Mouse (Mus musculus): ENCODE results near the gene Emx1. TPM values are rescaled to one million over a fixed set of nuclear protein-coding genes. Genes with fewer than 3 reads are reported as not detected.

The Emx1 gene
- total RNA-seq, 2 experiments from 2014 or later, result not detected

GRCm38 (mm10) chr6:85223498-85224150 is 36.4 kb downstream of the Emx1 start:
- no peak for TF ChIP-seq CTCF (IDR thresholded peaks at IDR 0.05)
- no peak overlapping the region for H3K27ac ChIP-seq
- H3K4me3 ChIP-seq, result no peak overlapping the region
- no peak for DNase-seq
- intact Hi-C loops (cut with DNase I), result no loop called here

- Histone ChIP-seq H3K27ac (no peak overlapping the region), H3K4me3 (no peak overlapping the region)
- intact Hi-C loops (cut with DNase I), result no loop called here
- TF ChIP-seq CTCF (IDR thresholded peaks at IDR 0.05), result no peak
- DNase-seq, result peak; percentile 56
Observed at GRCm38 (mm10) chr6:85224442-85224891, 37.2 kb downstream of the Emx1 start.

GRCm38 (mm10) chr6:85226570-85226969 is 39.3 kb downstream of the Emx1 start:
- H3K27ac ChIP-seq, result no peak overlapping the region
- no peak for TF ChIP-seq CTCF (IDR thresholded peaks at IDR 0.05)
- intact Hi-C loops (cut with DNase I), result no loop called here
- no peak for DNase-seq
- H3K4me3 ChIP-seq, result no peak overlapping the region

- TF ChIP-seq CTCF (IDR thresholded peaks at IDR 0.05), result no peak
- intact Hi-C loops (cut with DNase I), result no loop called here
- no peak overlapping the region for H3K4me3 ChIP-seq
- no peak overlapping the region for H3K27ac ChIP-seq
- DNase-seq, result no peak
Observed at GRCm38 (mm10) chr6:85227520-85227919, 40.3 kb downstream of the Emx1 start.

- Histone ChIP-seq H3K27ac (no peak overlapping the region), H3K4me3 (no peak overlapping the region)
- DNase-seq, result no peak
- intact Hi-C loops (cut with DNase I), result no loop called here
- no peak for TF ChIP-seq CTCF (IDR thresholded peaks at IDR 0.05)
Observed at GRCm38 (mm10) chr6:85230762-85231161, 43.5 kb downstream of the Emx1 start.

- Histone ChIP-seq H3K27ac (no peak overlapping the region), H3K4me3 (no peak overlapping the region)
- DNase-seq, result no peak
- no peak for TF ChIP-seq CTCF (IDR thresholded peaks at IDR 0.05)
- intact Hi-C loops (cut with DNase I), result no loop called here
Observed at GRCm38 (mm10) chr6:85231469-85231868, 44.2 kb downstream of the Emx1 start.

- no peak overlapping the region for H3K4me3 ChIP-seq
Observed at GRCm38 (mm10) chr6:85232045-85232444, 44.8 kb downstream of the Emx1 start.

GRCm38 (mm10) chr6:85232836-85233623 is 45.8 kb downstream of the Emx1 start:
- no peak for TF ChIP-seq CTCF (IDR thresholded peaks at IDR 0.05)
- intact Hi-C loops (cut with DNase I), result no loop called here
- DNase-seq, result no peak
- Histone ChIP-seq H3K4me3 (no peak overlapping the region), H3K27ac (no peak overlapping the region)

More at GRCm38 (mm10) chr6:85232045-85232444, 44.8 kb downstream of the Emx1 start:
- TF ChIP-seq CTCF (IDR thresholded peaks at IDR 0.05), result no peak
- intact Hi-C loops (cut with DNase I), result no loop called here
- no peak overlapping the region for H3K27ac ChIP-seq
- DNase-seq, result no peak

- H3K4me3 ChIP-seq, result no peak overlapping the region
- H3K27ac ChIP-seq, result no peak overlapping the region
- DNase-seq, result no peak
- intact Hi-C loops (cut with DNase I), result no loop called here
- TF ChIP-seq CTCF (IDR thresholded peaks at IDR 0.05), result no peak
Observed at GRCm38 (mm10) chr6:85234796-85235195, 47.6 kb downstream of the Emx1 start.

- H3K27ac ChIP-seq, result no peak overlapping the region
- H3K4me3 ChIP-seq, result no peak overlapping the region
- intact Hi-C loops (cut with DNase I), result no loop called here
- peak; percentile 72 for TF ChIP-seq CTCF (IDR thresholded peaks at IDR 0.05)
- DNase-seq, result peak; percentile 49
Observed at GRCm38 (mm10) chr6:85237001-85237400, 49.8 kb downstream of the Emx1 start.

GRCm38 (mm10) chr6:85237595-85238337 is 50.5 kb downstream of the Emx1 start:
- no peak for DNase-seq
- TF ChIP-seq CTCF (IDR thresholded peaks at IDR 0.05), result no peak
- intact Hi-C loops (cut with DNase I), result loop anchor here (2.0 kb wide), 1 partner anchor 79 kb away; no protein-coding TSS in a partner anchor

GRCm38 (mm10) chr6:85239044-85239489 is 51.8 kb downstream of the Emx1 start:
- intact Hi-C loops (cut with DNase I), result loop anchor here (2.0 kb wide), 1 partner anchor 80 kb away; no protein-coding TSS in a partner anchor
- peak; percentile 80 for TF ChIP-seq CTCF (IDR thresholded peaks at IDR 0.05)
- peak; percentile 69 for DNase-seq
- no peak overlapping the region for H3K27ac ChIP-seq
- H3K4me3 ChIP-seq, result peak overlapping the region; percentile 52

More at GRCm38 (mm10) chr6:85237595-85238337, 50.5 kb downstream of the Emx1 start:
- Histone ChIP-seq H3K27ac (no peak overlapping the region), H3K4me3 (no peak overlapping the region)
